Mouse (Mus musculus) urinary bladder, postnatal 4 days (tissue): Measurements from ENCODE around the gene Neurl1a.

ENCODE experiments used
- DNase-seq, 2 experiments: peaks; one replicate each; pipeline ENCODE4 v3.0.0; 2021 to 2022; ENCODE audit warnings: low spot score in 2 of 2

The Neurl1a gene

DNA sequence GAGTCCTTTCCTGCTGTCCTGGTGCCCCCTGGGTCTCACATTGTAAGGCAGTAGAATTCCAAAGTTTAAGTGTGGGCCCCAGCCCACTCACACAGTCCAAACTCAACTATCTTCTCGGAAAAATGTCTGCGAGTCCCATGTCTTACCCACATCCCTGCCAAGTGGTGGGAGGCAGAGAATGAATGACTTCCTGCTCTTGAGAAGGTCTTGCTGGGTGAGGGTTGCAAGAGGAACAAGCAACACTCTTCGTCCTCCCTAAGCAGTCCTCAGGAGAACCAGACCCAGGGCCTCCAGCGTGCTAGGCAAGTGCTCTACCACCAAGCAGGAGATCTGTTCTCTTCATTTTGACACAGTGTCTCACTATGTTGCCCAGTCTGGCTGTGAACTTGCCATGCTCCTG, 63.6 kb downstream of the Neurl1a start:
- DNase-seq = no peak

- no peak for DNase-seq
Measured at GRCm38 (mm10) chr19:47245512-47245911, 66.9 kb downstream of the Neurl1a start.

GRCm38 (mm10) chr19:47247791-47248190, 69.2 kb downstream of the Neurl1a start:
- DNase-seq = no peak

- no peak for DNase-seq
Measured at GRCm38 (mm10) chr19:47248296-47248695, 69.7 kb downstream of the Neurl1a start.

DNA sequence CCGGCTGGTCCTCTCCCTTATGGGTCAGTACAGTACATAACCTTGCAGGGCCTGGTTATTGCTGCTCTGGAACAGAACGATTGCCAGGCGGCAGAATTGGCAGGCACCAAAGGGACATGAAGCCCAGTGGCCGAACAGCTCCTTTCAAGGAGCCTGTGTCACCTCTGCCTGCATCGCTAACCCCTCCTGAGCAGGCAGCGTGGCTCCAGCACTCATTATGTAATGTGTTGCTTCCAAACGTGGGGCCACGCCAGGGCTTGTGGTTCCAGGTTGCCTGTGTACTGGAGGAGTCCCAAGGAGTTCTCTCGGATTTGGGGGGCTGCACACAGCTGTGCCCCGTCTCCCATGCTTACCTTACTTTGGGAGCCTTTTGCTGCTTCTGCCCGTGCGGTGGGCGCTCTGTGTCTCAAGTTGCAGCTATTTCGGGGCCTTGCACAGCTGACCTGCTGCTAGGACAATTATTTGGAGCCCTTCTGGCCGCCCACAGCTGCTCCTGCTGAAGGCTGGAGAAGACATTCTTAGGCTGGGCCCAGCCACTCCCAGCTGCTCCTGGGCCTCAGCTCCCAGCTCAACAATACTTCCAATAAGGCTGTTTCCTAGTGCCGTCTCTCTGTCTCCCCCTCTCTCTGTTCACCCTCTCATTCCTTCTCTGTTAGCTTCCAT, 70.4 kb downstream of the Neurl1a start:
- DNase-seq = no peak

- no peak for DNase-seq
Measured at GRCm38 (mm10) chr19:47250931-47251330, 72.3 kb downstream of the Neurl1a start.

DNA sequence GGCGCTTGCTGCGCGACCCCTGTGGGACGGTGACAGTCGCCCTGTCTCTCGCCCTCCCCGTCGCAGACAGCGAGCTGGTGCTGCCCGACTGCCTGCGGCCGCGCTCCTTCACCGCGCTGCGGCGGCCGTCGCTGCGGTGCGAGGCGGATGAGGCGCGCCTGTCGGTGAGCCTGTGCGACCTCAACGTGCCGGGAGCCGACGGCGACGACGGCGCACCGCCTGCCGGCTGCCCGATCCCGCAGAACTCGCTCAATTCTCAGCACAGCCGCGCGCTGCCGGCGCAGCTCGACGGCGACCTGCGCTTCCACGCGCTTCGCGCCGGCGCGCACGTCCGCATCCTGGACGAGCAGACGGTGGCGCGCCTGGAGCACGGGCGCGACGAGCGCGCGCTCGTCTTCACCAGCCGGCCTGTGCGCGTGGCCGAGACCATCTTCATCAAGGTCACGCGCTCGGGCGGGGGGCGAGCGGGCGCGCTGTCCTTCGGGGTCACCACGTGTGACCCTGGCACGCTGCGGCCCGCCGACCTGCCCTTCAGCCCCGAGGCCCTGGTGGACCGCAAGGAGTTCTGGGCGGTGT, 74.5 kb downstream of the Neurl1a start:
- no peak for DNase-seq

DNA sequence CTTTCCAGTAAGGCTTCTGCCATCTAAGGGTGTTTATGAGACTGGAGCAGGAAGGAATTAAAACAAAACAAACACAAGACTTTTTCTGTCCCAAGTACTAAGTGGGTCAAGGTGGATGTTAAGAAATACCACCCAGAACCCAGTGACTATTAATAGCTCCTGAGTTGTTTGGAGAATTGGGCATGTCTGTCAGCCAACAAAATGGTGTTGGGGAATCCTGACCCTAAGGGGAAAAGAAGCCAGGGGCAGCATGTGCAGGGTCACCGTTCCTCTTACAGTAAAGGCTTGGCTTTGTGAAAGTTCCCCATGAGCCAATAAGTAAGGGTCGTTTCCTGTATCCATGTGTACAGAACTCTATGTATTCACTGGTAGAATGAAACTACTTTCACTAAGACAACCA, 76.4 kb downstream of the Neurl1a start:
- DNase-seq = no peak

DNA sequence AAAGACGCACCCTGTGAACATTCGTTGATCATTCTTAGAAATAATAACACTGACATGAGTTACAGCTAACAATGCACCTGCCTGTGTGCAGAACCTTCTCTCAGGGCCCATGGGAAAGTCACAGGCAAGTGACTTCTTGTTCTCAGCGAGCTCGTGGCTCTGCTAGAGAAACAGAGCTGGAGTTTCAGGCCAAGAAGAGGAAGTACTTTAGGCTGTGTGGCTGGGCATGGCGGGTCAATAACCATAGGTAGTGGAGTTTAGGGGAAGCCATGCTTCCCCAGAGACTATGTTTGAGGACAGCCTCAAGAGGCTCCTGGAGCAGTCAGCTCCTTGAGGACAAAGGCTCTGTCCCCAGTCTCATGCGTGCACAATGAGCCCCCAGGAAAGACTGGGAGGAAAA, 77.3 kb downstream of the Neurl1a start:
- DNase-seq = no peak

GRCm38 (mm10) chr19:47259581-47259980, 81.0 kb downstream of the Neurl1a start:
- DNase-seq = no peak

- no peak for DNase-seq
Measured at GRCm38 (mm10) chr19:47261196-47261595, 82.6 kb downstream of the Neurl1a start.

DNA sequence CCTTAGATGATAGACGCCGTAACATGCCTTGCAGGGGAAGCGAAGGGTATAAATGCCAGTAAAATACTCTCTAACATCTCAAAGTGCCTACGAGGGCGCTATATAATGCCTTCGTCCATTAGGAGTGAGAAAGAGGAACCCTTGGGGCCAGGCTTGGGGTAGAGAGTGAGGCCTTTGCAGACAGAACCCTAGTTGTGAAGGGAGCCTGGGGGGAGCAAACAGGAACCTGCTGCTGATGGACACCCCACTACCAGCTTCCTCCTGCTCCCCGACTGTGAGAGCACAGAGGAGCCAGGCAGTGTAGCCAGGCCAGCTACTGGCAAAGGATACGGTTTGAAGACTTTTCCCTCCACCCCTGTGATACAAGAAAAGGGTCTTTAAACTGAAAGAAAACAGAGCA, 85.0 kb downstream of the Neurl1a start:
- DNase-seq = no peak

DNA sequence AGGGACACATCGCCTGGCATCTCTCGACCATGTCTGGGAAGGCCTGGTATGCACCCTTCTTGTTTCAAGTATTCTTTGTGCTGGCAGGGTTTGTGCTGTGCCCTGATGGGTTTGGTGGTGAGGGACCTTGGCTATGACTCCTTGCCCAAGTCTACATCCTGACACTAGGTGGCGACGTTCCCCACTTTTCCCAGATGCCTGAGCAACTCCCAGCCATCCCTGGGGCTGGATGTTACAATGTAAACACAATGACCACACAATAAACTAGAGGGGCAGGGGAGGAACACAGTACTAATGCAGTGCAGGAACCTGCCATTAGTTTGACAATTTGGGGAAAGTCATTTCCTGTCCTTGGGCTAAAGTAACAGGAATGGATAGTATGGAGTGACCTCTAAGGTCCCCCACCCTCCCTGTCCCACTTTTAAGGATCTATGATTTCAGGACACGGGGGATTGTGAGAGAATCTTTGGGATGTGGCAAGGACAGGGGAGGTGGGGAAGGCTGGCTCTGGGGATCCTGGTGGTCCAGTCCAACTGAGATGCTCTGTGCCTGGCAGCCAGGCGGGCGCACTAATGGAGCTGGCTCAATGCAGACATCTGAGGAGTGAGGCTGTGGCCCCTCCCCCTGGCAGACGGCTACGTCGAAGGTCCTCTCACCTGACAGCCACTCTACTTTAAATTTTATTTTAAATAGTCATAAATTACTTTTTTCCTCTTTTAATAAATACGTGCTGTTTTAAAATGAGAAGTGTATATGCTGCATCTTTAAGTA, 85.9 kb downstream of the Neurl1a start:
- peak; percentile 65 to 84 for DNase-seq

- no peak for DNase-seq
Measured at GRCm38 (mm10) chr19:47266070-47266801, 87.6 kb downstream of the Neurl1a start.

DNA sequence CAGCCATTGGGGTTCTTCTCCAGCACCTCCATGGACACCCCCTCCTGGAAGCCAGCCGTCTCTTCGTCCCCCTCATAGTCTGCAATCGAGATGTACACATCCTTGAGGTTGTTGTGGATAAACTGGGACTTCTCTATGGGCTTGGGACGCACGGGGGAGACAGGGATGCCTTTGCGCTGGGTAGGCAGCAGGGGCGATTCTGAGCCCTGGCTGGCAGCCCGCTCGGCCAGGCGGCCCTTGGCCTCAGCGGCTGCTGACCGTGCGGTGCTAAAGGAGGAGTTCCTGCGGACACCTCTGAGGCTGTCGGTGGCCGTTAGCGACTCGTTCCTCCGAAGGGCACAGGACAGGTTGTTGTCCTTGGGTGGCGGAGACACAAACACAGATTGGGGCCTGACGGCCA, 88.4 kb downstream of the Neurl1a start:
- DNase-seq = no peak

- DNase-seq = no peak
Measured at GRCm38 (mm10) chr19:47269729-47270128, 91.1 kb downstream of the Neurl1a start.

DNA sequence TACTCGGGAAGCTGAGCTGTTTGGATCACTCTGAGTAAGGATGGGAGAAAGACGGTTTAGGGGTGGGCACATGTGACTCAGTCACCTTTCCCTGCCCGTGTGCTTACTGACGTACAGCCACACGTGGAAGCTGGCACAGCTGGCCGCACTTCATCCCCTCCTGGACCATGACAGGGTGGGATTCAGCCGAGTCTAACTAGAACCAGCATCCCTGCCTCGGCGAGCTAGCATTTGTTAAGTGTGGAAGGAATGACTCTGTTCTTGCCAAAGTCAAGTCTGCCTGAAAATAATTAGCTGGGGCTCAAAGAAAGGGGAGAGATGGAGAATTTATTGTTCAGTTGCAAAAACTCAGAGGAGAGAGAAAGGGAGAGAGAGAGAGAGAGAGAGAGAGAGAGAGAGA, 91.9 kb downstream of the Neurl1a start:
- no peak for DNase-seq

DNA sequence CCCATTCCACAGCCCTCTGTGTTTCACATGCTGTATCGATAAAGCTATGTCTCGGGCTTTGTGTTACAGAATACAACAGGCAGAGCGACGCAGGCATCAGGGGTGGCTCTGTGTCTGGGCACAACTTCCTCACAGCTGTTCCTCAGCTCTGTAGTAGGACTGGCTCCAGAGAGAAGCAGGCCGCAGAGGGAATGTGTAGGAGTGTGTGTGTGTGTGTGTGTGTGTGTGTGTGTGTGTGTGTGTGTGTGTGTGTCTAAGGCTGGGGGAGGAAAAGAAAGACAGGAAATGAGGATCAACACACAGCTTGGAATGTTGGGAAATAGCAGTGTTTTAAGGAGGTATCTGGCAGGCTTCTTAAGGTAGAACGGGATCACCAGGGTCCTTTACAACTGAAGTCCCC, 98.1 kb downstream of the Neurl1a start:
- DNase-seq = no peak

- no peak for DNase-seq
Measured at GRCm38 (mm10) chr19:47279372-47279771, 100.8 kb downstream of the Neurl1a start.

GRCm38 (mm10) chr19:47279788-47280532, 101.3 kb downstream of the Neurl1a start:
- DNase-seq = peak; percentile 77 to 83

- DNase-seq = peak in 1 of 2 experiments; percentile 46
Measured at GRCm38 (mm10) chr19:47280894-47281293, 102.3 kb downstream of the Neurl1a start.

DNA sequence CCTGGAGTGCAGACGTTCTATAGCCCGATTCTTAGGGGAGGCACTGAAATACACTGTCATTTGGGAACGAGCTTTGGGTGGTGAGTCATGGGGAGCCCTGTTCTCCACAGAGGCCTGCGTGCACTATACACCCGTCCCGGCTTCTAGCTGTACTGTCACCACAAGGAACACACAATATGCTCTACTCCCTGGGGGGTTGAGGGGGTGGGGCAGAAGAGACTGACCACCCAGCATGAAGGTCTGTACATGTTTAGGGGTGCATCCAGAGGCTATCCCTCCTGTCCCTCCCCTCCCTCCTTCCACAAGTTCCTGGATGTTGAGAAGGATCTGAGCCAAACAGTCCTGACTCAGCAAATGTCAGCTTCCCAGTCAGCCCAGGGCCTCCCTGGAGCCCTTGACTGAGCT, 103.4 kb downstream of the Neurl1a start:
- DNase-seq = no peak
